Mouse (Mus musculus): ENCODE data around the gene Spert. TPM values are rescaled to one million over a fixed set of nuclear protein-coding genes. Genes with fewer than 3 reads are reported as not detected.

Spert gene
- total and polyA plus RNA-seq, 3 experiments = 0.66 TPM; not detected in 2

DNA sequence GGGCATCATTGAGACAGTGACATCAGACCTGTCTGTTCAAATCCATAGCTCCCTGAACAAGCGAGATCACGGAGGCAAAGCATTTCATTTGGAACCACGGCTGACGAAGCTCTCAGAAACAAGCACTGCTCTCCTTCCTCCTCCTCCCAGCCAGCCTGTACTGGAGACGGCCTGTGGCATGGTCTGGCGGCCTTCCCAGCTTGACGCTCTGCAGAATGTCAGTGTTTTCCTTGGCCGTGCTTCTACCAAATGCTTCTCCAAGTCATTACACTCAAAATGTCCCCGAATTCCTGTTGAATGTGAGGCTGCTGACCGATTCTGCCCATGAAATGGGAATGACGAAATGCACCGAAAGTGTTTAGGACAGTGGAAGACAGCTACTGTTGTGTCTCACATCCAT lies 42.4 kb upstream of the Spert start:
- ATAC-seq (ENCODE audit: extremely low read depth, insufficient number of reproducible peaks, low FRiP score, poor library complexity, severe bottlenecking) (no peak), DNase-seq (ENCODE audit: low spot score) (no peak)
- Histone ChIP-seq H3K27me3 (ENCODE audit: insufficient read depth, low read length) (no peaks in the 10 kb centered on the region), H3K9me3 (replicated peaks) (no peaks in the 10 kb centered on the region), H3K4me1 (ENCODE audit: insufficient read depth, low read depth, low read length) (no peaks in the 10 kb centered on the region), H3K4me3 (ENCODE audit: low read depth, low read length) (no peak overlapping the region), H3K36me3 (replicated peaks) (no peaks in the 10 kb centered on the region)
- TF ChIP-seq POLR2AphosphoS5 (IDR thresholded peaks at IDR 0.05; ENCODE audit: insufficient replicate concordance, low read depth, low read length) (no peak), CTCF (IDR thresholded peaks at IDR 0.05; ENCODE audit: low read depth, low read length) (no peak), TAL1 (conservative IDR thresholded peaks at IDR 0.05; ENCODE audit: low read depth, low read length) (no peak), GATA2 (IDR thresholded peaks at IDR 0.05; ENCODE audit: borderline replicate concordance, low read depth, low read length) (no peak), GATA1 (IDR thresholded peaks at IDR 0.05; ENCODE audit: borderline replicate concordance, low read length) (no peak)

DNA sequence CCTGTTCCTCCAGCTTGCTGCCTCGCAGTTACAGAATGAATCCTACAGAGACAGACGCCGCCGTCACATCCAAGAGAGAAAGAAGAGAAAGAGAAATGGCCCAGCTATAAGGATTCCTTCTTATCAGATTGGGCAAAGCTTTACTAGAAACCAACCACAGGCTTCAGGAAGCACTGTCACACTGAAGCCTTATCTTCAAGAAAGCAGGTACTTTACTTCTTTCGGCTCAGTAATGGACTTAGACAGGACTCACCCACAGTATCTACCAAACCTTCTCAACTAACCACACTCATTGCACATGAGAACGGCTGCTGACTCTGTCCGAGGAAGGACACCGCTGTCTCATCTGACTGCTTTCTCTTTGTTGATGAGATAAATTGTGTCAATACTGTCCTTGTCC lies 36.0 kb upstream of the Spert start:
- Histone ChIP-seq H3K4me3 (ENCODE audit: low read depth, low read length) (no peak overlapping the region), H3K36me3 (replicated peaks) (no peaks in the 10 kb centered on the region), H3K9me3 (replicated peaks) (no peaks in the 10 kb centered on the region), H3K4me1 (ENCODE audit: insufficient read depth, low read depth, low read length) (peaks cover 5% of the 10 kb centered on the region; the same call in 1 of the 2 replicates), H3K27me3 (ENCODE audit: insufficient read depth, low read length) (peaks cover 4% of the 10 kb centered on the region)
- TF ChIP-seq TAL1 (conservative IDR thresholded peaks at IDR 0.05; ENCODE audit: low read depth, low read length) (no peak), CTCF (IDR thresholded peaks at IDR 0.05; ENCODE audit: low read depth, low read length) (no peak), GATA1 (IDR thresholded peaks at IDR 0.05; ENCODE audit: borderline replicate concordance, low read length) (no peak), POLR2AphosphoS5 (IDR thresholded peaks at IDR 0.05; ENCODE audit: insufficient replicate concordance, low read depth, low read length) (no peak), GATA2 (IDR thresholded peaks at IDR 0.05; ENCODE audit: borderline replicate concordance, low read depth, low read length) (no peak)
- DNase-seq (ENCODE audit: low spot score) = no peak
- ATAC-seq (ENCODE audit: extremely low read depth, insufficient number of reproducible peaks, low FRiP score, poor library complexity, severe bottlenecking) = peak; percentile 40; the same call in 1 of the 2 replicates

DNA sequence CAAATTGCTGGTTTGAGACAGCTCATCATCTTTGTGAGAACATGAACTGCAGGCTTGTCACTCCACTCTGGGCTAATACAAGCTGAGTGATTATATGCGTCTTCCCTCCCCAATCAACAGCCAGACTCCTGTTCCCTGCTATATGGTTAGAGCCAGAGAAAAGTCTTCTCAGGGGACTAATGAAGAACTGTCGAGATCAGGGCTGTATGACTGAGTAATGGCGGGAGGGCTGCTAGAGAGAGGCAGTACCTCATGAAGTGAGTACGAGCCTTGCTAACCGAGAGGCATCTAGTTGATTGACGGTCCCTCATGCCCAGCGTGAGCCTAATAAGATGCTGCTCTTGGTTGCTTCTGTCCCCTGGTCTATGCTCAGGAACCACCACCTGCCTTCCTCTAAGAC lies 30.1 kb upstream of the Spert start:
- DNase-seq (ENCODE audit: low spot score) = no peak
- H3K36me3 ChIP-seq (replicated peaks) = no peaks in the 10 kb centered on the region
- no peak for ATAC-seq (ENCODE audit: extremely low read depth, insufficient number of reproducible peaks, low FRiP score, poor library complexity, severe bottlenecking)
- H3K4me3 ChIP-seq (ENCODE audit: low read depth, low read length) = no peak overlapping the region
- peaks cover 3% of the 10 kb centered on the region for H3K27me3 ChIP-seq (ENCODE audit: insufficient read depth, low read length)
- H3K4me1 ChIP-seq (ENCODE audit: insufficient read depth, low read depth, low read length) = no peaks in the 10 kb centered on the region
- no peak for TF ChIP-seq TAL1 (conservative IDR thresholded peaks at IDR 0.05; ENCODE audit: low read depth, low read length)
- no peak for TF ChIP-seq GATA1 (IDR thresholded peaks at IDR 0.05; ENCODE audit: borderline replicate concordance, low read length)
- TF ChIP-seq CTCF (IDR thresholded peaks at IDR 0.05; ENCODE audit: low read depth, low read length) = no peak
- no peak for TF ChIP-seq GATA2 (IDR thresholded peaks at IDR 0.05; ENCODE audit: borderline replicate concordance, low read depth, low read length)
- TF ChIP-seq POLR2AphosphoS5 (IDR thresholded peaks at IDR 0.05; ENCODE audit: insufficient replicate concordance, low read depth, low read length) = no peak
- no peaks in the 10 kb centered on the region for H3K9me3 ChIP-seq (replicated peaks)

DNA sequence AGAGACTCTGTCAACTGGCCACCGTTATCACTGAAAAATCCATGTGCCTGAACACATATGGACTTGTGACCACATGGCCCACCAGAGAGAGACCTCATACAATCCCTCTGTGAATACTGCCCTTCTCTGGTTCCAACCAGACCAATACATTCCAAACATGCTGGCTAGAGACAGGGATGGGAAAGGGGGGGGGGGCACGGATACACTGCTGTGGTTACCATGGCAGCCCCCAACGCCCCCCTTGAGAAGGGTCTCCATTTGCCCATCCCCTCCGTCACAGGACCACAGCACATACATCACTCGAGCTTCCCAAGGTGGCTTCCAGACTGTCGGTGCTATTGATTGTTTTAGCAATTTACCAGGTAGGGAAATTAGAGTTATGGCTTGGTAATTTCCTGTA lies 23.5 kb upstream of the Spert start:
- DNase-seq (ENCODE audit: low spot score) = no peak
- no peak overlapping the region for H3K4me3 ChIP-seq (ENCODE audit: low read depth, low read length)
- H3K36me3 ChIP-seq (replicated peaks) = no peaks in the 10 kb centered on the region
- H3K4me1 ChIP-seq (ENCODE audit: insufficient read depth, low read depth, low read length) = no peaks in the 10 kb centered on the region
- H3K27me3 ChIP-seq (ENCODE audit: insufficient read depth, low read length) = no peaks in the 10 kb centered on the region; the same call in none of the 2 replicates
- no peak for ATAC-seq (ENCODE audit: extremely low read depth, insufficient number of reproducible peaks, low FRiP score, poor library complexity, severe bottlenecking)
- H3K9me3 ChIP-seq (replicated peaks) = no peaks in the 10 kb centered on the region
- TF ChIP-seq GATA2 (IDR thresholded peaks at IDR 0.05; ENCODE audit: borderline replicate concordance, low read depth, low read length) (no peak), CTCF (IDR thresholded peaks at IDR 0.05; ENCODE audit: low read depth, low read length) (no peak), POLR2AphosphoS5 (IDR thresholded peaks at IDR 0.05; ENCODE audit: insufficient replicate concordance, low read depth, low read length) (no peak), GATA1 (IDR thresholded peaks at IDR 0.05; ENCODE audit: borderline replicate concordance, low read length) (no peak), TAL1 (conservative IDR thresholded peaks at IDR 0.05; ENCODE audit: low read depth, low read length) (no peak)

DNA sequence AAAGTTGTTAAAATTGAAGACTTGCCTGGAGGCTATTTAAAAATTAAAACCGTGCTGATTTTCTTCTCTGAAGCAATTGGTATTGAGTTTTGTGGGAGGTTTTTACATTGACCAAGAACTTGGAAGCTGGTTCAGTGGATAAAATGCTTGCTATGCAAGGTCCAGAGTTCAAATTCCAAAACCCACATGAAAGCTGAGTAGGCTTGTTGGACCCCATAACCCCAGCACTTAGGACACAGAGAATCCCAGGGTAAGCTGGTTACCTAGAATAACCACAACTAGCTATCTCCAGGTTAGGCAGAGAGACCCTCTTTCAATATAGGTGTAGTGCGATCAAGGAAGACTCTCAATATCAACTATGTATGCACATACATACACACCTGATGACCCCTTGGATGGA lies 16.3 kb upstream of the Spert start:
- no peaks in the 10 kb centered on the region; the same call in 1 of the 2 replicates for H3K27me3 ChIP-seq (ENCODE audit: insufficient read depth, low read length)
- H3K4me1 ChIP-seq (ENCODE audit: insufficient read depth, low read depth, low read length) = no peaks in the 10 kb centered on the region
- no peaks in the 10 kb centered on the region for H3K9me3 ChIP-seq (replicated peaks)
- TF ChIP-seq GATA2 (IDR thresholded peaks at IDR 0.05; ENCODE audit: borderline replicate concordance, low read depth, low read length) = no peak
- no peak for TF ChIP-seq GATA1 (IDR thresholded peaks at IDR 0.05; ENCODE audit: borderline replicate concordance, low read length)
- TF ChIP-seq CTCF (IDR thresholded peaks at IDR 0.05; ENCODE audit: low read depth, low read length) = no peak
- no peak for TF ChIP-seq POLR2AphosphoS5 (IDR thresholded peaks at IDR 0.05; ENCODE audit: insufficient replicate concordance, low read depth, low read length)
- no peak for TF ChIP-seq TAL1 (conservative IDR thresholded peaks at IDR 0.05; ENCODE audit: low read depth, low read length)
- ATAC-seq (ENCODE audit: extremely low read depth, insufficient number of reproducible peaks, low FRiP score, poor library complexity, severe bottlenecking) = no peak
- H3K4me3 ChIP-seq (ENCODE audit: low read depth, low read length) = no peak overlapping the region
- no peak for DNase-seq (ENCODE audit: low spot score)
- H3K36me3 ChIP-seq (replicated peaks) = no peaks in the 10 kb centered on the region

DNA sequence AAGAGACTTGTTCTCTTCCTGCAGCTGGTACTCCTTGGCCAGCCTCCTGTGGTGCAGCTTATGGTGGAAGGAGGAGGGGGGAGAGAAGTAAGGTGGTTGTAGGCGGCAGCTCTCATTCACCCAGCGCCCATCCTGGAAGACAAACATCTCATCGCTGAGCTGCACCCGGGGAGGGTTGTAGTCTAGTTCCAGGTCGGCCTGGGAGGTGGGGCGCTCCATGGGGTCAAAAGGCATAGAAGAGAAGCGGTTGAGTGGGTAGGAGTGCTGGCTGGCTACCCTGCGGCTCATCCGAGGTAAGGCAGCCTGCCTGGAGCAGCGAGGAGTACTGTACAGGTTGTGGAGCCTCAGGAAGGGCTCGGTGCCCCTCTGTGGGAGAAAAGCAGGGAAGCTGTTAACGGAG lies 9.0 kb downstream of the Spert start:
- TF ChIP-seq POLR2AphosphoS5 (IDR thresholded peaks at IDR 0.05; ENCODE audit: insufficient replicate concordance, low read depth, low read length) = no peak
- TF ChIP-seq GATA1 (IDR thresholded peaks at IDR 0.05; ENCODE audit: borderline replicate concordance, low read length) = no peak
- no peak for TF ChIP-seq GATA2 (IDR thresholded peaks at IDR 0.05; ENCODE audit: borderline replicate concordance, low read depth, low read length)
- TF ChIP-seq CTCF (IDR thresholded peaks at IDR 0.05; ENCODE audit: low read depth, low read length) = no peak
- TF ChIP-seq TAL1 (conservative IDR thresholded peaks at IDR 0.05; ENCODE audit: low read depth, low read length) = no peak
- H3K9me3 ChIP-seq (replicated peaks) = no peaks in the 10 kb centered on the region
- ATAC-seq (ENCODE audit: extremely low read depth, insufficient number of reproducible peaks, low FRiP score, poor library complexity, severe bottlenecking) (no peak), DNase-seq (ENCODE audit: low spot score) (no peak)
- H3K4me1 ChIP-seq (ENCODE audit: insufficient read depth, low read depth, low read length) = no peaks in the 10 kb centered on the region
- no peaks in the 10 kb centered on the region for H3K36me3 ChIP-seq (replicated peaks)
- H3K4me3 ChIP-seq (ENCODE audit: low read depth, low read length) = no peak overlapping the region
- no peaks in the 10 kb centered on the region; the same call in 1 of the 2 replicates for H3K27me3 ChIP-seq (ENCODE audit: insufficient read depth, low read length)
